Mouse (Mus musculus) forebrain, embryonic 15.5 days (tissue): ENCODE results near the gene Srsf2. TPM values are rescaled to one million over a fixed set of nuclear protein-coding genes. Genes with fewer than 3 reads are reported as not detected.

Experiments used
- ATAC-seq: fragments of 200-750 bp; cut with Nextera tagmentation; replicated peaks from 2 replicates; pipeline ENCODE4 v1.8.0; 2017; ENCODE audit warnings: mild to moderate bottlenecking, moderate TSS enrichment, moderate library complexity
- H3K27ac ChIP-seq: fragments of 300-500 bp; sonication (generic); replicated peaks from 2 replicates; pipeline ENCODE4 v1.5.1; 2015; ENCODE audit warnings: mild to moderate bottlenecking, inconsistent platforms
- H3K27me3 ChIP-seq: fragments of 300-500 bp; sonication (generic); 2 replicates; pipeline ENCODE4 v1.6.1; 2015; ENCODE audit warnings: inconsistent platforms
- H3K36me3 ChIP-seq: fragments of 300-500 bp; sonication (generic); 2 replicates; pipeline ENCODE4 v1.6.1; 2015; ENCODE audit warnings: mild to moderate bottlenecking, inconsistent platforms
- H3K4me1 ChIP-seq: fragments of 300-500 bp; sonication (generic); 2 replicates; pipeline ENCODE4 v1.6.1; 2015; ENCODE audit warnings: inconsistent platforms
- H3K4me2 ChIP-seq: fragments of 300-500 bp; sonication (generic); replicated peaks from 2 replicates; pipeline ENCODE4 v1.6.1; 2015; ENCODE audit warnings: mild to moderate bottlenecking, inconsistent platforms
- H3K4me3 ChIP-seq: fragments of 300-500 bp; sonication (generic); 2 replicates; pipeline ENCODE4 v1.5.1; 2015; ENCODE audit warnings: mild to moderate bottlenecking, inconsistent platforms
- H3K9ac ChIP-seq: fragments of 300-500 bp; sonication (generic); replicated peaks from 2 replicates; pipeline ENCODE4 v1.6.1; 2015; ENCODE audit warnings: mild to moderate bottlenecking, inconsistent platforms
- H3K9me3 ChIP-seq: fragments of 300-500 bp; sonication (generic); 2 replicates; pipeline ENCODE4 v1.6.1; 2016; ENCODE audit warnings: inconsistent platforms
- WGBS: fragments of 180-500 bp; shearing (Covaris S2); methylation state at CpG from one replicate; pipeline ENCODE4 v1.1.7; 2015; ENCODE audit warnings: mixed read lengths; 5-methylcytosine and 5-hydroxymethylcytosine counted together
- polyA plus RNA-seq: library from polyadenylated mRNA; unstranded; fragments of >200 nt; fragmentation: Nextera tagmentation; extraction: Ambion mirVana; gene quantifications from 2 replicates; pipeline ENCODE4 v1.2.1, GENCODE M21; 2015

Gene Srsf2
- polyA plus RNA-seq, 1 experiment from 2014 or later, result 680 TPM

GRCm38 (mm10) chr11:116810983-116811901 lies 41.7 kb downstream of the Srsf2 start:
- no peaks in the 10 kb centered on the region for H3K36me3 ChIP-seq
- peak overlapping the region; percentile 93 for H3K27ac ChIP-seq
- peak overlapping the region; percentile 69 for H3K4me2 ChIP-seq
- peak; percentile 95 for ATAC-seq
- 4% methylated on average over 29 of the region's 32 CpGs for WGBS
- no peaks in the 10 kb centered on the region for H3K9me3 ChIP-seq
- peak overlapping the region; percentile 41 for H3K4me3 ChIP-seq
- peak overlapping the region; percentile 52 for H3K9ac ChIP-seq
- H3K4me1 ChIP-seq, result peaks cover 66% of the 10 kb centered on the region
- no peaks in the 10 kb centered on the region for H3K27me3 ChIP-seq

- Histone ChIP-seq H3K9me3 (no peaks in the 10 kb centered on the region), H3K4me1 (peaks cover 66% of the 10 kb centered on the region), H3K4me2 (peak overlapping the region; percentile 69), H3K27me3 (no peaks in the 10 kb centered on the region), H3K27ac (peak overlapping the region; percentile 93), H3K4me3 (peak overlapping the region; percentile 41; the same call in 1 of the 2 replicates), H3K9ac (peak overlapping the region; percentile 52; the same call in 1 of the 2 replicates), H3K36me3 (no peaks in the 10 kb centered on the region)
- WGBS, result 45% methylated on average over 11 of the region's 11 CpGs
- ATAC-seq, result peak; percentile 20; the same call in 1 of the 2 replicates
Observed at GRCm38 (mm10) chr11:116810528-116810927, 42.4 kb downstream of the Srsf2 start.

GRCm38 (mm10) chr11:116809520-116809919 lies 43.4 kb downstream of the Srsf2 start:
- H3K4me2 ChIP-seq, result no peak overlapping the region
- no peaks in the 10 kb centered on the region for H3K36me3 ChIP-seq
- H3K27ac ChIP-seq, result no peak overlapping the region
- H3K27me3 ChIP-seq, result no peaks in the 10 kb centered on the region
- no peak overlapping the region for H3K9ac ChIP-seq
- H3K9me3 ChIP-seq, result no peaks in the 10 kb centered on the region
- H3K4me3 ChIP-seq, result no peak overlapping the region
- WGBS, result 82% methylated on average over 8 of the region's 8 CpGs
- peaks cover 58% of the 10 kb centered on the region for H3K4me1 ChIP-seq
- ATAC-seq, result no peak

- WGBS, result 71% methylated on average over 11 of the region's 11 CpGs
- no peaks in the 10 kb centered on the region for H3K27me3 ChIP-seq
- no peak overlapping the region for H3K4me3 ChIP-seq
- no peak for ATAC-seq
- H3K4me2 ChIP-seq, result no peak overlapping the region
- no peaks in the 10 kb centered on the region for H3K36me3 ChIP-seq
- peaks cover 51% of the 10 kb centered on the region for H3K4me1 ChIP-seq
- H3K27ac ChIP-seq, result no peak overlapping the region
- H3K9ac ChIP-seq, result no peak overlapping the region
- H3K9me3 ChIP-seq, result no peaks in the 10 kb centered on the region
Observed at GRCm38 (mm10) chr11:116808811-116809395, 44.0 kb downstream of the Srsf2 start.

GRCm38 (mm10) chr11:116807938-116808606 lies 44.8 kb downstream of the Srsf2 start:
- no peaks in the 10 kb centered on the region for H3K27me3 ChIP-seq
- H3K4me2 ChIP-seq, result no peak overlapping the region
- 20% methylated on average over 7 of the region's 7 CpGs for WGBS
- H3K4me1 ChIP-seq, result peaks cover 43% of the 10 kb centered on the region
- H3K36me3 ChIP-seq, result no peaks in the 10 kb centered on the region
- H3K9me3 ChIP-seq, result no peaks in the 10 kb centered on the region
- H3K27ac ChIP-seq, result peak overlapping the region; percentile 39
- no peak overlapping the region for H3K9ac ChIP-seq
- ATAC-seq, result no peak
- H3K4me3 ChIP-seq, result no peak overlapping the region

- Histone ChIP-seq H3K4me1 (peaks cover 38% of the 10 kb centered on the region), H3K27me3 (no peaks in the 10 kb centered on the region), H3K27ac (peak overlapping the region; percentile 39), H3K4me2 (no peak overlapping the region), H3K9me3 (no peaks in the 10 kb centered on the region), H3K36me3 (no peaks in the 10 kb centered on the region), H3K9ac (no peak overlapping the region), H3K4me3 (no peak overlapping the region)
- 49% methylated on average over 3 of the region's 3 CpGs for WGBS
- ATAC-seq, result no peak
Observed at GRCm38 (mm10) chr11:116807526-116807925, 45.4 kb downstream of the Srsf2 start.

- ATAC-seq, result no peak
- no peaks in the 10 kb centered on the region for H3K9me3 ChIP-seq
- no peak overlapping the region; the same call in 1 of the 2 replicates for H3K27ac ChIP-seq
- H3K9ac ChIP-seq, result no peak overlapping the region
- H3K4me3 ChIP-seq, result no peak overlapping the region
- WGBS, result 48% methylated on average over 7 of the region's 7 CpGs
- no peaks in the 10 kb centered on the region for H3K36me3 ChIP-seq
- H3K4me2 ChIP-seq, result no peak overlapping the region
- H3K4me1 ChIP-seq, result peaks cover 34% of the 10 kb centered on the region
- H3K27me3 ChIP-seq, result no peaks in the 10 kb centered on the region
Observed at GRCm38 (mm10) chr11:116807116-116807515, 45.8 kb downstream of the Srsf2 start.

- no peak for ATAC-seq
- WGBS, result 70% methylated on average over 15 of the region's 15 CpGs
- Histone ChIP-seq H3K27ac (0 out of 2 replicates have a peak overlapping the region, but pooled peaks have one; percentile 43), H3K36me3 (no peaks in the 10 kb centered on the region), H3K9me3 (no peaks in the 10 kb centered on the region), H3K27me3 (no peaks in the 10 kb centered on the region), H3K4me2 (no peak overlapping the region), H3K4me1 (peaks cover 28% of the 10 kb centered on the region), H3K9ac (no peak overlapping the region), H3K4me3 (no peak overlapping the region)
Observed at GRCm38 (mm10) chr11:116806136-116807071, 46.5 kb downstream of the Srsf2 start.

- H3K27me3 ChIP-seq, result no peaks in the 10 kb centered on the region
- no peak overlapping the region for H3K9ac ChIP-seq
- H3K4me3 ChIP-seq, result no peak overlapping the region
- ATAC-seq, result no peak
- no peaks in the 10 kb centered on the region for H3K36me3 ChIP-seq
- no peak overlapping the region for H3K27ac ChIP-seq
- H3K4me1 ChIP-seq, result peaks cover 11% of the 10 kb centered on the region
- no peaks in the 10 kb centered on the region for H3K9me3 ChIP-seq
- 93% methylated on average over 5 of the region's 5 CpGs for WGBS
- no peak overlapping the region for H3K4me2 ChIP-seq
Observed at GRCm38 (mm10) chr11:116802709-116803108, 50.2 kb downstream of the Srsf2 start.

GRCm38 (mm10) chr11:116801106-116801505 lies 51.8 kb downstream of the Srsf2 start:
- no peak overlapping the region for H3K27ac ChIP-seq
- no peak overlapping the region for H3K4me2 ChIP-seq
- no peak overlapping the region for H3K9ac ChIP-seq
- H3K27me3 ChIP-seq, result no peaks in the 10 kb centered on the region
- no peaks in the 10 kb centered on the region for H3K9me3 ChIP-seq
- WGBS, result 72% methylated on average over 5 of the region's 5 CpGs
- 0 out of 2 replicates have a peak, but pooled peaks cover 4% of the 10 kb centered on the region for H3K4me1 ChIP-seq
- H3K36me3 ChIP-seq, result no peaks in the 10 kb centered on the region
- H3K4me3 ChIP-seq, result no peak overlapping the region
- ATAC-seq, result no peak
